Mouse (Mus musculus) forebrain, embryonic 13.5 days (tissue): ENCODE measurements around the gene Tfpt. TPM values are rescaled to one million over a fixed set of nuclear protein-coding genes. Genes with fewer than 3 reads are reported as not detected.

Source experiments
- ATAC-seq: fragments of 200-750 bp; cut with Nextera tagmentation; 2 replicates; pipeline ENCODE4 v1.8.0; 2017
- H3K27ac ChIP-seq: fragments of 300-500 bp; sonication (generic); 2 replicates; pipeline ENCODE4 v1.5.1; 2015; ENCODE audit warnings: inconsistent platforms, mild to moderate bottlenecking, moderate library complexity
- H3K27me3 ChIP-seq: fragments of 300-500 bp; sonication (generic); 2 replicates; pipeline ENCODE4 v1.6.1; 2015; ENCODE audit warnings: mild to moderate bottlenecking, inconsistent platforms
- H3K36me3 ChIP-seq: fragments of 300-500 bp; sonication (generic); 2 replicates; pipeline ENCODE4 v1.6.1; 2015; ENCODE audit warnings: mild to moderate bottlenecking, inconsistent platforms; ENCODE audit not compliant: poor library complexity, severe bottlenecking
- H3K4me1 ChIP-seq: fragments of 300-500 bp; sonication (generic); 2 replicates; pipeline ENCODE4 v1.6.1; 2015; ENCODE audit warnings: inconsistent platforms
- H3K4me2 ChIP-seq: fragments of 300-500 bp; sonication (generic); 2 replicates; pipeline ENCODE4 v1.6.1; 2015; ENCODE audit warnings: inconsistent platforms, mild to moderate bottlenecking, moderate library complexity
- H3K4me3 ChIP-seq: fragments of 300-500 bp; sonication (generic); 2 replicates; pipeline ENCODE4 v1.5.1; 2015; ENCODE audit warnings: mild to moderate bottlenecking, inconsistent platforms
- H3K9ac ChIP-seq: fragments of 300-500 bp; sonication (generic); 2 replicates; pipeline ENCODE4 v1.6.1; 2015; ENCODE audit warnings: mild to moderate bottlenecking, inconsistent platforms
- H3K9me3 ChIP-seq: fragments of 300-500 bp; sonication (generic); replicated peaks from 2 replicates; pipeline ENCODE4 v1.6.1; 2016; ENCODE audit warnings: inconsistent platforms
- WGBS: fragments of 180-500 bp; shearing (Covaris S2); methylation state at CpG from one replicate; pipeline ENCODE4 v1.1.7; 2015; 5-methylcytosine and 5-hydroxymethylcytosine counted together
- polyA plus RNA-seq: library from polyadenylated mRNA; unstranded; fragments of >200 nt; fragmentation: Nextera tagmentation; extraction: Ambion mirVana; gene quantifications from 2 replicates; pipeline ENCODE4 v1.2.1, GENCODE M21; 2015

Gene Tfpt
- 31.3 and 33.1 TPM in 2 replicates for polyA plus RNA-seq

GRCm38 (mm10) chr7:3629543-3630477 lies at the start of gene Tfpt, which contains the start of gene Prpf31:
TSS of gene Tfpt (minus strand) at chr7:3629929.
TSS of gene Prpf31 (plus strand) at chr7:3629985.
- peak within 1 kb of the TSS; percentile 40 for H3K27ac ChIP-seq
- ATAC-seq = peak; percentile 90
- 2% methylated on average over 47 of the region's 47 CpGs for WGBS
- H3K4me3 ChIP-seq = peak within 1 kb of the TSS; percentile 70
- H3K27me3 ChIP-seq = no peaks in the 10 kb centered on the region
- H3K4me2 ChIP-seq = peak within 1 kb of the TSS; percentile 97
- peak within 1 kb of the TSS; percentile 84 for H3K9ac ChIP-seq
- H3K9me3 ChIP-seq = no peaks in the 10 kb centered on the region
- H3K36me3 ChIP-seq = peaks cover 41% of the 10 kb centered on the region
- peaks cover 29% of the 10 kb centered on the region for H3K4me1 ChIP-seq

GRCm38 (mm10) chr7:3677342-3677741 lies 47.6 kb upstream of the Tfpt start, which contains the start of gene Tmc4:
TSS of gene Tmc4 (minus strand) at chr7:3677553.
- Histone ChIP-seq H3K4me3 (no peak within 1 kb of the TSS), H3K27me3 (no peaks in the 10 kb centered on the region), H3K4me2 (no peak within 1 kb of the TSS), H3K27ac (no peak within 1 kb of the TSS), H3K4me1 (no peaks in the 10 kb centered on the region), H3K9ac (no peak within 1 kb of the TSS), H3K9me3 (no peaks in the 10 kb centered on the region), H3K36me3 (peaks cover 13% of the 10 kb centered on the region; the same call in 1 of the 2 replicates)
- WGBS = 45% methylated on average over 9 of the region's 9 CpGs
- no peak for ATAC-seq

GRCm38 (mm10) chr7:3676371-3676770 lies 46.6 kb upstream of the Tfpt start:
- H3K4me3 ChIP-seq = no peak overlapping the region
- ATAC-seq = no peak
- 86% methylated on average over 12 of the region's 12 CpGs for WGBS
- H3K4me1 ChIP-seq = no peaks in the 10 kb centered on the region
- H3K27ac ChIP-seq = no peak overlapping the region
- no peak overlapping the region for H3K4me2 ChIP-seq
- H3K9ac ChIP-seq = no peak overlapping the region
- peaks cover 10% of the 10 kb centered on the region; the same call in 1 of the 2 replicates for H3K36me3 ChIP-seq
- no peaks in the 10 kb centered on the region for H3K9me3 ChIP-seq
- no peaks in the 10 kb centered on the region for H3K27me3 ChIP-seq

GRCm38 (mm10) chr7:3675228-3675548 lies 45.5 kb upstream of the Tfpt start:
- Histone ChIP-seq H3K36me3 (peaks cover 6% of the 10 kb centered on the region; the same call in 1 of the 2 replicates), H3K27ac (no peak overlapping the region), H3K27me3 (no peaks in the 10 kb centered on the region), H3K4me2 (no peak overlapping the region), H3K9me3 (no peaks in the 10 kb centered on the region), H3K9ac (no peak overlapping the region), H3K4me3 (no peak overlapping the region), H3K4me1 (no peaks in the 10 kb centered on the region)
- no peak for ATAC-seq
- WGBS = 81% methylated on average over 3 of the region's 3 CpGs

- Histone ChIP-seq H3K4me2 (no peak overlapping the region), H3K36me3 (peaks cover 5% of the 10 kb centered on the region; the same call in 1 of the 2 replicates), H3K4me1 (no peaks in the 10 kb centered on the region), H3K4me3 (no peak overlapping the region), H3K27ac (no peak overlapping the region), H3K27me3 (no peaks in the 10 kb centered on the region), H3K9ac (no peak overlapping the region), H3K9me3 (no peaks in the 10 kb centered on the region)
- 72% methylated on average over 10 of the region's 10 CpGs for WGBS
- peak; percentile 90 for ATAC-seq
Observed at GRCm38 (mm10) chr7:3674507-3675227, 44.9 kb upstream of the Tfpt start.

- Histone ChIP-seq H3K9ac (no peak overlapping the region), H3K4me1 (peaks cover 23% of the 10 kb centered on the region), H3K4me3 (no peak overlapping the region), H3K9me3 (no peaks in the 10 kb centered on the region), H3K4me2 (no peak overlapping the region), H3K27ac (no peak overlapping the region), H3K27me3 (no peaks in the 10 kb centered on the region), H3K36me3 (peaks cover 17% of the 10 kb centered on the region)
- ATAC-seq = no peak
- 16% methylated on average over 14 of the region's 14 CpGs for WGBS
Observed at GRCm38 (mm10) chr7:3666921-3667391, 37.2 kb upstream of the Tfpt start.

GRCm38 (mm10) chr7:3665215-3666114 lies 35.7 kb upstream of the Tfpt start, which contains the start of gene Leng1:
TSS of gene Leng1 (minus strand) at chr7:3665840.
- peak within 1 kb of the TSS; percentile 66 for H3K4me2 ChIP-seq
- peak within 1 kb of the TSS; percentile 61 for H3K4me3 ChIP-seq
- peaks cover 23% of the 10 kb centered on the region for H3K4me1 ChIP-seq
- H3K27me3 ChIP-seq = no peaks in the 10 kb centered on the region
- 4% methylated on average over 45 of the region's 45 CpGs for WGBS
- peak within 1 kb of the TSS; percentile 64 for H3K27ac ChIP-seq
- no peaks in the 10 kb centered on the region for H3K9me3 ChIP-seq
- H3K36me3 ChIP-seq = peaks cover 30% of the 10 kb centered on the region
- ATAC-seq = peak; percentile 99
- H3K9ac ChIP-seq = peak within 1 kb of the TSS; percentile 74

- ATAC-seq = peak; percentile 7
- H3K4me2 ChIP-seq = peak overlapping the region; percentile 66
- no peaks in the 10 kb centered on the region for H3K9me3 ChIP-seq
- H3K36me3 ChIP-seq = peaks cover 38% of the 10 kb centered on the region
- H3K27me3 ChIP-seq = no peaks in the 10 kb centered on the region
- peak overlapping the region; percentile 55 for H3K27ac ChIP-seq
- 31% methylated on average over 15 of the region's 15 CpGs for WGBS
- peaks cover 23% of the 10 kb centered on the region for H3K4me1 ChIP-seq
- H3K9ac ChIP-seq = peak overlapping the region; percentile 74
- peak overlapping the region; percentile 61 for H3K4me3 ChIP-seq
Observed at GRCm38 (mm10) chr7:3664524-3665214, 34.9 kb upstream of the Tfpt start.

- no peak overlapping the region for H3K9ac ChIP-seq
- no peaks in the 10 kb centered on the region for H3K27me3 ChIP-seq
- 93% methylated on average over 14 of the region's 14 CpGs for WGBS
- no peak for ATAC-seq
- no peak overlapping the region for H3K4me2 ChIP-seq
- no peaks in the 10 kb centered on the region for H3K9me3 ChIP-seq
- H3K4me3 ChIP-seq = no peak overlapping the region
- H3K27ac ChIP-seq = no peak overlapping the region
- peaks cover 6% of the 10 kb centered on the region for H3K4me1 ChIP-seq
- H3K36me3 ChIP-seq = peaks cover 97% of the 10 kb centered on the region
Observed at GRCm38 (mm10) chr7:3658578-3658977, 28.8 kb upstream of the Tfpt start.

GRCm38 (mm10) chr7:3656966-3657365 lies 27.2 kb upstream of the Tfpt start:
- Histone ChIP-seq H3K9me3 (no peaks in the 10 kb centered on the region), H3K9ac (no peak overlapping the region), H3K36me3 (peaks cover 98% of the 10 kb centered on the region), H3K27ac (no peak overlapping the region), H3K4me2 (no peak overlapping the region), H3K27me3 (no peaks in the 10 kb centered on the region), H3K4me1 (no peaks in the 10 kb centered on the region), H3K4me3 (no peak overlapping the region)
- no peak for ATAC-seq
- WGBS = 93% methylated on average over 4 of the region's 4 CpGs

GRCm38 (mm10) chr7:3646641-3647040 lies 16.9 kb upstream of the Tfpt start:
- Histone ChIP-seq H3K27me3 (no peaks in the 10 kb centered on the region), H3K9me3 (no peaks in the 10 kb centered on the region), H3K4me1 (peaks cover 43% of the 10 kb centered on the region), H3K4me2 (peak overlapping the region; percentile 93), H3K36me3 (peaks cover 32% of the 10 kb centered on the region), H3K9ac (peak overlapping the region; percentile 99), H3K4me3 (peak overlapping the region; percentile 95), H3K27ac (no peak overlapping the region)
- ATAC-seq = no peak
- 64% methylated on average over 4 of the region's 4 CpGs for WGBS
